Mouse (Mus musculus): ENCODE measurements at regions not wholly inside any gene's neighbourhood (a gene's known extent, or its start where the extent isn't known, plus 50 kb on each side); places are given as distances from the start of the nearest gene placed in this dataset.

- DNase-seq (ENCODE audit: low spot score) = no peak
Observed at GRCm38 (mm10) chr1:82066291-82066690, 166.6 kb upstream of the Gm9747 start.

GRCm38 (mm10) chr1:82068571-82068970 lies 164.3 kb upstream of the Gm9747 start:
- no peak for DNase-seq (ENCODE audit: low spot score)

- DNase-seq (ENCODE audit: low spot score) = no peak
Observed at GRCm38 (mm10) chr1:82070181-82071109, 162.5 kb upstream of the Gm9747 start.

- no peak for DNase-seq (ENCODE audit: low spot score)
Observed at GRCm38 (mm10) chr1:82089136-82089839, 143.6 kb upstream of the Gm9747 start.

- no peak for DNase-seq (ENCODE audit: low spot score)
Observed at GRCm38 (mm10) chr1:82095101-82095500, 137.8 kb upstream of the Gm9747 start.

- no peak for DNase-seq (ENCODE audit: low spot score)
Observed at GRCm38 (mm10) chr1:82106756-82107155, 126.2 kb upstream of the Gm9747 start.

- no peak for DNase-seq (ENCODE audit: low spot score)
Observed at GRCm38 (mm10) chr1:82110071-82110635, 122.8 kb upstream of the Gm9747 start.

- no peak for DNase-seq (ENCODE audit: low spot score)
Observed at GRCm38 (mm10) chr1:82112401-82112800, 120.5 kb upstream of the Gm9747 start.

- peak; percentile 4 for DNase-seq (ENCODE audit: low spot score)
Observed at GRCm38 (mm10) chr1:82124503-82124902, 108.4 kb upstream of the Gm9747 start.

GRCm38 (mm10) chr1:82129700-82130275 lies 103.1 kb upstream of the Gm9747 start:
- no peak for DNase-seq (ENCODE audit: low spot score)

GRCm38 (mm10) chr1:82132536-82132935 lies 100.4 kb upstream of the Gm9747 start:
- no peak for DNase-seq (ENCODE audit: low spot score)

- DNase-seq (ENCODE audit: low spot score) = no peak
Observed at GRCm38 (mm10) chr1:82134938-82135337, 98.0 kb upstream of the Gm9747 start.

- DNase-seq (ENCODE audit: low spot score) = no peak
Observed at GRCm38 (mm10) chr1:82135761-82136331, 97.1 kb upstream of the Gm9747 start.

GRCm38 (mm10) chr1:82145256-82145655 lies 87.7 kb upstream of the Gm9747 start:
- no peak for DNase-seq (ENCODE audit: low spot score)

GRCm38 (mm10) chr1:82150219-82151128 lies 82.4 kb upstream of the Gm9747 start:
- DNase-seq (ENCODE audit: low spot score) = peak; percentile 83

- DNase-seq (ENCODE audit: low spot score) = no peak
Observed at GRCm38 (mm10) chr1:82155961-82156360, 77.0 kb upstream of the Gm9747 start.

GRCm38 (mm10) chr1:82157013-82157412 lies 75.9 kb upstream of the Gm9747 start:
- no peak for DNase-seq (ENCODE audit: low spot score)

- DNase-seq (ENCODE audit: low spot score) = no peak
Observed at GRCm38 (mm10) chr1:82158466-82158865, 74.4 kb upstream of the Gm9747 start.

- no peak for DNase-seq (ENCODE audit: low spot score)
Observed at GRCm38 (mm10) chr1:82159201-82159600, 73.7 kb upstream of the Gm9747 start.

GRCm38 (mm10) chr1:82162926-82163325 lies 70.0 kb upstream of the Gm9747 start:
- DNase-seq (ENCODE audit: low spot score) = no peak

- DNase-seq (ENCODE audit: low spot score) = no peak
Observed at GRCm38 (mm10) chr1:82168158-82168557, 64.8 kb upstream of the Gm9747 start.

Measured in lung, postnatal 25 days (tissue).